Mouse (Mus musculus) megakaryocyte, embryonic 14.5 days (primary cell): Measurements from ENCODE around the gene Sbds. TPM values are rescaled to one million over a fixed set of nuclear protein-coding genes. Genes with fewer than 3 reads are reported as not detected.
"Not testable (repeated sequence)": the region's sequence is repeated elsewhere in the genome, so short reads cannot be mapped to it uniquely, and the experiment has no call there.

Source experiments
- H3K27me3 ChIP-seq: replicated peaks from 2 replicates; pipeline ENCODE3; 2012; ENCODE audit warnings: inconsistent platforms
- H3K36me3 ChIP-seq: replicated peaks from 2 replicates; pipeline ENCODE3; 2012; ENCODE audit warnings: low read length, inconsistent platforms, mixed read lengths
- H3K4me1 ChIP-seq: 2 replicates; pipeline ENCODE4 v1.6.1; 2012; ENCODE audit warnings: inconsistent platforms
- H3K4me3 ChIP-seq: replicated peaks from 2 replicates; pipeline ENCODE3; 2012; ENCODE audit warnings: moderate library complexity, mild to moderate bottlenecking, inconsistent platforms
- H3K9me3 ChIP-seq: 2 replicates; pipeline ENCODE4 v1.6.1; 2012; ENCODE audit warnings: inconsistent platforms
- FLI1 ChIP-seq: IDR thresholded peaks from 2 replicates; pipeline ENCODE4 v1.6.1; 2012; ENCODE audit warnings: low read length, inconsistent platforms, mixed read lengths
- GATA1 ChIP-seq: IDR thresholded peaks from 3 replicates; pipeline ENCODE4 v1.6.1; 2012; ENCODE audit warnings: mixed read lengths, low read length, inconsistent platforms, borderline replicate concordance
- polyA plus RNA-seq: library from polyadenylated mRNA; stranded (reverse); fragments of >175 nt; gene quantifications from 2 replicates; pipeline ENCODE4 v1.2.3, GENCODE M21; 2012; ENCODE audit warnings: low replicate concordance; ENCODE audit not compliant: insufficient read depth

Sbds gene
- polyA plus RNA-seq, 1 experiment = 16.0 TPM

- Histone ChIP-seq H3K4me3 (peak overlapping the region; percentile 98), H3K4me1 (peaks cover 41% of the 10 kb centered on the region), H3K9me3 (no peaks in the 10 kb centered on the region), H3K27me3 (no peaks in the 10 kb centered on the region), H3K36me3 (peaks cover 38% of the 10 kb centered on the region)
- TF ChIP-seq FLI1 = no peak
- no peak for TF ChIP-seq GATA1
Measured at GRCm38 (mm10) chr5:130257303-130257702, 2.0 kb upstream of the Sbds start.

GRCm38 (mm10) chr5:130256678-130257271, 1.4 kb upstream of the Sbds start:
- Histone ChIP-seq H3K9me3 (no peaks in the 10 kb centered on the region), H3K27me3 (no peaks in the 10 kb centered on the region)

GRCm38 (mm10) chr5:130255799-130256525, 632 bp upstream of the Sbds start:
- peaks cover 39% of the 10 kb centered on the region for H3K36me3 ChIP-seq
- H3K4me3 ChIP-seq = peak overlapping the region; percentile 99
- peaks cover 39% of the 10 kb centered on the region for H3K4me1 ChIP-seq
- H3K9me3 ChIP-seq, H3K27me3 ChIP-seq: not testable (repeated sequence)

More at GRCm38 (mm10) chr5:130256678-130257271, 1.4 kb upstream of the Sbds start:
- TF ChIP-seq FLI1 (peak; percentile 84; the same call in 1 of the 2 replicates), GATA1 (no peak)
- peak overlapping the region; percentile 98 for H3K4me3 ChIP-seq
- H3K36me3 ChIP-seq = peaks cover 38% of the 10 kb centered on the region
- peaks cover 41% of the 10 kb centered on the region for H3K4me1 ChIP-seq

- TF ChIP-seq GATA1 (no peak), FLI1 (no peak)
- Histone ChIP-seq H3K27me3 (no peaks in the 10 kb centered on the region), H3K4me1 (peaks cover 42% of the 10 kb centered on the region), H3K9me3 (no peaks in the 10 kb centered on the region), H3K36me3 (peaks cover 49% of the 10 kb centered on the region), H3K4me3 (peak overlapping the region; percentile 99)
Measured at GRCm38 (mm10) chr5:130254164-130255016, 940 bp downstream of the Sbds start.

- H3K36me3 ChIP-seq = peaks cover 99% of the 10 kb centered on the region
- no peaks in the 10 kb centered on the region for H3K9me3 ChIP-seq
- no peak overlapping the region for H3K4me3 ChIP-seq
- no peaks in the 10 kb centered on the region for H3K27me3 ChIP-seq
- H3K4me1 ChIP-seq = peaks cover 33% of the 10 kb centered on the region
- TF ChIP-seq GATA1 (no peak), FLI1 (no peak)
Measured at GRCm38 (mm10) chr5:130247823-130248222, 7.5 kb downstream of the Sbds start.

GRCm38 (mm10) chr5:130241426-130241825, 13.9 kb downstream of the Sbds start:
- Histone ChIP-seq H3K4me3 (no peak overlapping the region), H3K4me1 (peaks cover 5% of the 10 kb centered on the region; the same call in 1 of the 2 replicates), H3K9me3 (no peaks in the 10 kb centered on the region), H3K36me3 (peaks cover 97% of the 10 kb centered on the region), H3K27me3 (no peaks in the 10 kb centered on the region)
- TF ChIP-seq GATA1 = no peak
- TF ChIP-seq FLI1 = no peak

- no peak for TF ChIP-seq GATA1
- TF ChIP-seq FLI1 = no peak
- Histone ChIP-seq H3K36me3 (peaks cover 97% of the 10 kb centered on the region), H3K4me1 (peaks cover 7% of the 10 kb centered on the region; the same call in 1 of the 2 replicates), H3K9me3 (no peaks in the 10 kb centered on the region), H3K4me3 (no peak overlapping the region), H3K27me3 (no peaks in the 10 kb centered on the region)
Measured at GRCm38 (mm10) chr5:130239856-130240255, 15.5 kb downstream of the Sbds start.

GRCm38 (mm10) chr5:130239236-130239635, 16.1 kb downstream of the Sbds start:
- H3K4me1 ChIP-seq = peaks cover 7% of the 10 kb centered on the region; the same call in 1 of the 2 replicates
- no peaks in the 10 kb centered on the region for H3K27me3 ChIP-seq
- H3K36me3 ChIP-seq = peaks cover 97% of the 10 kb centered on the region
- TF ChIP-seq GATA1 (no peak), FLI1 (no peak)
- H3K9me3 ChIP-seq = no peaks in the 10 kb centered on the region
- H3K4me3 ChIP-seq = no peak overlapping the region

- Histone ChIP-seq H3K27me3 (no peaks in the 10 kb centered on the region), H3K36me3 (peaks cover 97% of the 10 kb centered on the region), H3K9me3 (no peaks in the 10 kb centered on the region), H3K4me1 (peaks cover 7% of the 10 kb centered on the region; the same call in 1 of the 2 replicates), H3K4me3 (no peak overlapping the region)
- no peak for TF ChIP-seq FLI1
- TF ChIP-seq GATA1 = no peak
Measured at GRCm38 (mm10) chr5:130236302-130236701, 19.0 kb downstream of the Sbds start.
